Mouse (Mus musculus): ENCODE data around the gene Ccdc88b. TPM values are rescaled to one million over a fixed set of nuclear protein-coding genes. Genes with fewer than 3 reads are reported as not detected.
A peak's percentile ranks its signal among the peaks of the same experiment; 100 is the strongest.

The Ccdc88b gene
- total RNA-seq, 2 experiments from 2014 or later = 14.6 to 15.7 TPM

- DNase-seq (ENCODE audit: low spot score in 2 of 2) = no peak
- no peak overlapping the region for H3K27ac ChIP-seq
- H3K4me3 ChIP-seq = no peak overlapping the region
- TF ChIP-seq CTCF (conservative IDR thresholded peaks at IDR 0.05) = no peak
Observed at GRCm38 (mm10) chr19:6874257-6874656, 16.2 kb upstream of the Ccdc88b start.

- Histone ChIP-seq H3K27ac (no peak overlapping the region), H3K4me3 (no peak overlapping the region)
- TF ChIP-seq CTCF (conservative IDR thresholded peaks at IDR 0.05) = no peak
- no peak for DNase-seq (ENCODE audit: low spot score in 2 of 2)
Observed at GRCm38 (mm10) chr19:6872701-6873100, 14.7 kb upstream of the Ccdc88b start.

- no peak overlapping the region for H3K27ac ChIP-seq
- no peak for DNase-seq (ENCODE audit: low spot score in 2 of 2)
- H3K4me3 ChIP-seq = no peak overlapping the region
- TF ChIP-seq CTCF (conservative IDR thresholded peaks at IDR 0.05) = peak; percentile 66
Observed at GRCm38 (mm10) chr19:6871574-6872271, 13.7 kb upstream of the Ccdc88b start.

GRCm38 (mm10) chr19:6869355-6869754, 11.3 kb upstream of the Ccdc88b start:
- H3K4me3 ChIP-seq = no peak overlapping the region
- DNase-seq (ENCODE audit: low spot score in 2 of 2) = no peak
- TF ChIP-seq CTCF (conservative IDR thresholded peaks at IDR 0.05) = no peak
- peak overlapping the region; percentile 40; the same call in 1 of the 2 replicates for H3K27ac ChIP-seq

GRCm38 (mm10) chr19:6861451-6861850, 3.4 kb upstream of the Ccdc88b start:
- DNase-seq (ENCODE audit: low spot score in 2 of 2) = no peak
- TF ChIP-seq CTCF (conservative IDR thresholded peaks at IDR 0.05) = no peak
- H3K4me3 ChIP-seq = no peak overlapping the region
- H3K27ac ChIP-seq = no peak overlapping the region

- H3K4me3 ChIP-seq = no peak overlapping the region
- DNase-seq (ENCODE audit: low spot score in 2 of 2) = no peak
- no peak overlapping the region for H3K27ac ChIP-seq
- TF ChIP-seq CTCF (conservative IDR thresholded peaks at IDR 0.05) = no peak
Observed at GRCm38 (mm10) chr19:6860706-6861105, 2.7 kb upstream of the Ccdc88b start.

- no peak overlapping the region for H3K27ac ChIP-seq
- no peak overlapping the region for H3K4me3 ChIP-seq
- no peak for DNase-seq (ENCODE audit: low spot score in 2 of 2)
- no peak for TF ChIP-seq CTCF (conservative IDR thresholded peaks at IDR 0.05)
Observed at GRCm38 (mm10) chr19:6859971-6860370, 2.0 kb upstream of the Ccdc88b start.

GRCm38 (mm10) chr19:6859032-6859651, 1.1 kb upstream of the Ccdc88b start:
- Histone ChIP-seq H3K4me3 (no peak overlapping the region), H3K27ac (no peak overlapping the region)
- DNase-seq (ENCODE audit: low spot score in 2 of 2) = no peak
- TF ChIP-seq CTCF (conservative IDR thresholded peaks at IDR 0.05) = no peak

- Histone ChIP-seq H3K27ac (no peak overlapping the region), H3K4me3 (no peak overlapping the region)
- DNase-seq (ENCODE audit: low spot score in 2 of 2) = no peak
- no peak for TF ChIP-seq CTCF (conservative IDR thresholded peaks at IDR 0.05)
Observed at GRCm38 (mm10) chr19:6857391-6858005, 513 bp downstream of the Ccdc88b start.

GRCm38 (mm10) chr19:6857003-6857360, 1.0 kb downstream of the Ccdc88b start:
- DNase-seq (ENCODE audit: low spot score in 2 of 2) = no peak
- Histone ChIP-seq H3K27ac (0 out of 2 replicates have a peak overlapping the region, but pooled peaks have one; percentile 28), H3K4me3 (no peak overlapping the region)
- no peak for TF ChIP-seq CTCF (conservative IDR thresholded peaks at IDR 0.05)

- TF ChIP-seq CTCF (conservative IDR thresholded peaks at IDR 0.05) = peak; percentile 74
- peak overlapping the region; percentile 36; the same call in 1 of the 2 replicates for H3K27ac ChIP-seq
- DNase-seq (ENCODE audit: low spot score in 2 of 2) = peak; percentile 63 to 65
- H3K4me3 ChIP-seq = no peak overlapping the region
Observed at GRCm38 (mm10) chr19:6856281-6857002, 1.6 kb downstream of the Ccdc88b start.

- TF ChIP-seq CTCF (conservative IDR thresholded peaks at IDR 0.05) = 0 out of 2 replicates have a peak, but pooled peaks have one; percentile 8
- Histone ChIP-seq H3K27ac (no peak overlapping the region), H3K4me3 (no peak overlapping the region)
Observed at GRCm38 (mm10) chr19:6855225-6856031, 2.6 kb downstream of the Ccdc88b start.

More at GRCm38 (mm10) chr19:6855225-6856031, 2.6 kb downstream of the Ccdc88b start:
- no peak for DNase-seq (ENCODE audit: low spot score in 2 of 2)
